Mouse (Mus musculus) gastrocnemius, postnatal 10 days (tissue): ENCODE measurements around the gene Ddx27. TPM values are rescaled to one million over a fixed set of nuclear protein-coding genes. Genes with fewer than 3 reads are reported as not detected.
A peak's percentile ranks its signal among the peaks of the same experiment; 100 is the strongest.

Experiments used
- DNase-seq: peaks from one replicate; pipeline ENCODE4 v3.0.0; 2021; ENCODE audit warnings: mixed read lengths
- total RNA-seq, 2 experiments: library from RNA; stranded (reverse); gene quantifications; 2 replicates each; pipeline ENCODE4 v1.2.3; 2021

The Ddx27 gene
- total RNA-seq, 2 experiments from 2014 or later, result 11.9 to 16.9 TPM

- no peak for DNase-seq
These were observed 13.6 kb downstream of the Ddx27 start for GRCm38 (mm10) chr2:167028553-167028952.

- no peak for DNase-seq
These were observed 15.5 kb downstream of the Ddx27 start for GRCm38 (mm10) chr2:167030507-167030906.

- DNase-seq, result no peak
These were observed 22.7 kb downstream of the Ddx27 start for GRCm38 (mm10) chr2:167037710-167038109.

GRCm38 (mm10) chr2:167038297-167038696 is 23.3 kb downstream of the Ddx27 start:
- no peak for DNase-seq

DNA sequence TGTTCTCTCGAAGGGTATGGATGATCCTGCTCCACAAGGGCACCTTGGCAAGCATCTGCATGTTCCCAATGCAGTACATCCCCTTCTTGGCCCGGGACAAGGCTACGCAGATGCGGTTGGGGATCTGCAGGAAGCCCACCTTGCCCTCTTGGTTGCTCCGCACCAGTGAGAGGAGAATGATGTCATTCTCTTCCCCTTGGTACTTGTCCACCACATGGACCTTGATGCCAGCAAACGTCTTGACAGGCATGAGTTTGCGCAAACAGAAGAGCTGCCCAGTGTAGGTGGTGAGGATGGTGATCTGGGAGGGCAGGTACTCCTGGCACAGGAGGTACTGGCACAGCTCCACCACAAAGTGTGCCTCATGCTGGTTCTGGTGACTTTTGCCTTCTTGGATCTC is 23.7 kb downstream of the Ddx27 start:
- DNase-seq, result no peak

GRCm38 (mm10) chr2:167039386-167039785 is 24.4 kb downstream of the Ddx27 start:
- no peak for DNase-seq

DNA sequence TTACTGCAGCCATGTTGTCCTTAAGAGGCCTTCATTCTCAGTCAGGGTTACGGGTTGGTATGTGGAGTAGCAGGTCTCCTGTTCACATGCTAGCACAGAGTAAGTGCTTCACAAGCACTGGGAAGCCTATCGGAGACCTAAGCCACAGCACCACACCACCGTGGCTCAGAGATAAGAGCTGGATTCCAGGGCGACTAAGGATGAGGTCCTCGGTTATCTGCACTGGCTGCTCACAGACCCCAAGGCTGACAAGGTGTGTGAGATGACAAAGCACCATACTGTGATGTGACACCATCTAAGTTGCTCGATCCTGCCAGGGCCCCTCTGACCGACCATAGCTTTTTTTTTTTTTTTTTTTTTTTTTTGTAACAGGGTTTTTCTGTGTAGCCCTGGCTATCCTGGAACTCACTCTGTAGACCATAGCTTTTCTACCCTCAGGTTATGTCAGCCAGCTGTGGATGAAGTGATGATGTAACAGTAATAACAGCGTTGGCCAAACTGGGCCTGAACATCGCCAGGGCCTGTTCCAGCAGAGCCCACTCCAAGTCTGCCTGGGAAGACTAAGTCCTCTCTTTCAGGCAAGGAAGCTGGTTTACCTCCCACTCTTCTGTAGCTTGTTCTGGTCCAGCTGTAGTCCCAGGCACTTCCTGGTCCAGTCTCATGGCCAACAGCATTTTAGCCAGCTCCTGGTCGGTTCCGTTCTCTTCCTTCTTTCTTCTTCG is 28.6 kb downstream of the Ddx27 start:
- no peak for DNase-seq

DNA sequence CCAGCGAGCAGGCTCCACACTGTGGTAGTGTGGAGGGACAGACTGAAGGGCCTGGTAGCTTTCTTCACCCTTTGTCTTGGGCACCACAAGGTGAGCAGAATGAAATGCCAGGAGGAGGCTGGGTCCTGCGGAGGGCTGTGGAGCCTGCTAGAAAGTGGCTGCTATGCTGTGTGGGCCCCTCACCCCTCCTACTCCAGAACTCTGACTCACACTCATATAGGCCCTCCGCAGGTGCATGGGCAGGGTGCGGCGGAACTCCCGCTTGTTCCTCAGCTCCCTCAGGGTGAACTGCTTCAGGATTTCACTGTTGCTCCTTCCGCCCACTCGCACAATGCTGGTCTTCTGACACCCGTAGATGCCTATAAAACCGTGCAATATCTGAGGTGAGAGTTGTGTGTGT is 33.2 kb downstream of the Ddx27 start:
- no peak for DNase-seq

- DNase-seq, result no peak
These were observed 33.8 kb downstream of the Ddx27 start for GRCm38 (mm10) chr2:167048698-167049358.

DNA sequence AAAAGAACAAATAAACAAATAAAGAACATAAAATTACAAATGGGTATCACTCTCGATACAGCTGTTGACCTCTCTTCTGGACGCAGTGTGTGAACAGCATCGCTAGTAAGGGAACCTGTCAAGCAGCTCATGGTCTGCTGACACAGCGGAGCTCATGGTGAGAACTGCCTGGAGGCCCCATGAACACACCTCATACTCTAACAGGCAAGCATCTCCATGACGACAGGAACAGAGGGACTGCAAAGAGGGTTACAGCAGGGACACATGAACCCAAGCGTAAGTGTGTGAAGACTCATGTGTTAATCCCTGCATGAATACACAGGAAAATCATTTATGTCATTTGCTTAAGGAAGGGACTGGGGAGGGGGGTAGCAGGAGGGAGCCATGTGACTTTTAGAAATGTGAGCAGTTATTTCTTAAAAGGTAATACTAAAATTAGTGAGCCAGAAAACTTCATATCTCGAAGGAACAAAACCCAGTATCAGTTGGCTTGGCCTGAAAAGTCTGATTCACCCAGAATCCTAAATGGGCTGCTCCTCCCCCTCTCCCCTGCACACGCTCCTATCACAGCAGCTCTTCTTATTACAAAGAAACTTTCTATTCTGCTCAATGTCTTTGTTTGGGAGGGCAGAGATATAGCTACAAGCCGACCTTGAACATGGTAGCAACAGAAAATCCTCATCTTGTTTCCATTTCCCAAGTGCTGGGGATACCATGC is 38.3 kb downstream of the Ddx27 start:
- DNase-seq, result no peak

GRCm38 (mm10) chr2:167055386-167055785 is 40.4 kb downstream of the Ddx27 start:
- peak; percentile 61 for DNase-seq

GRCm38 (mm10) chr2:167056210-167056941 is 41.4 kb downstream of the Ddx27 start:
- no peak for DNase-seq

DNA sequence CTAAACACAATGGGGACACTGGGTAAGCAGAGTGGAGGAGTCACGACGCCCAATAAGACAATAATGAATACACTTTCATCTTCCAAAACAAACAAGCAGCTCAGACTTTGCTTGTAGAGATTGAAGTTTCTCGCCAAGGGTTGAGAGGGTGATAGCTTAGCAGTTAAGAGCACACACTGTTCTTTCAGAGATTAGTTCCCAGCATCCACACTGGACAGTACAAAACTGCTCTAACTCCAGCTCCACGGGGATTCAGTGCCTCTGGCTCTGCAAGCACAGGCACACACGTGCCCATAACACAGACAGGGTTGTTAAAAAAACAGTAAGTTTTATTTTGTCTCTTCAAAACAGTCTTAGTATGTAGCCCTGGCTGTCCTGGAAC is 41.9 kb downstream of the Ddx27 start:
- DNase-seq, result no peak

DNA sequence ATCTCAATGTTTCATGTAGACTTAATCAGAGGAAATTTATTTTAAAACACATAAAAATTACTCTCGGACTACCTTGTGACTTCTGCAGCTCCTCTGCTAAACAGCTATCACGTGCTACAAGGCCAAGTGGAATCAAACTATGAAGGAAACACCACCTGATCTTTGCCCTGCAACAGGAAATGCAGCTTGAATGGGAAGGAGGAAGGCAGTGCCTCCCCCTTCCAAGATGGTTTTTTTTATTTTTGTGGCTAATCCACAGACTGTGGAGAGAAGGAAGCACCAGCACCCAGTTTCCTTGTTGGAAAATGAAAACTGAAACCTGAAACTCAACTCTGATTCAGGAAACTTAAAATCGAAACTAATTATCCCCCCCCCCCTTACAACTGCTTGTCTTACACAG is 43.2 kb downstream of the Ddx27 start:
- no peak for DNase-seq

DNA sequence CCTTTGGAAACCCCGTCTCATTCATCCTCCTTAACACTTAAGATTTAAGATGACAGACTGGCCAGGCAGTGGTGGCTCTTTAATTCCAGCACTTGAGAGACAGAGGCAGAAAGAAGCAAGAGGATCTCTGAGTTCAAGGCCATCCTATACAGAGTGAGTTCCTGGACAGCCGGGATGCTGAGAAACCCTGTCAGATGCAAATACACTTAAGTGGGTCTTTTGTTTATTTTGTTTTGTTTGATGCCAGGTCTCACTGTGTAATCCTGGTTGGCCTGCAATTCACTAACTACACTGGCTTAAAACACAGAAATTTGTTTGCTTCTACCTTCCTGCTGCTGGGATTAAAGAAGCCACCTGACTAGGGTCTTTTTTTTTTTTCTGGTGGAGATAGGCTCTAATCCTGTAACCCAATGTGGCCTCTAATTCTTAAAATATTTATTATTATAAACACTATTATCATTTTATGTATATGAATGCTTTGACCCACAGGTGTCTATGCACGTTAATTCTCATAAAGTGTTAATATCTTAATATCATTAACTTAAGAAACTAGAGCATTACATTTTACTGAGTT is 43.9 kb downstream of the Ddx27 start:
- no peak for DNase-seq

GRCm38 (mm10) chr2:167059536-167059935 is 44.5 kb downstream of the Ddx27 start:
- DNase-seq, result no peak

DNA sequence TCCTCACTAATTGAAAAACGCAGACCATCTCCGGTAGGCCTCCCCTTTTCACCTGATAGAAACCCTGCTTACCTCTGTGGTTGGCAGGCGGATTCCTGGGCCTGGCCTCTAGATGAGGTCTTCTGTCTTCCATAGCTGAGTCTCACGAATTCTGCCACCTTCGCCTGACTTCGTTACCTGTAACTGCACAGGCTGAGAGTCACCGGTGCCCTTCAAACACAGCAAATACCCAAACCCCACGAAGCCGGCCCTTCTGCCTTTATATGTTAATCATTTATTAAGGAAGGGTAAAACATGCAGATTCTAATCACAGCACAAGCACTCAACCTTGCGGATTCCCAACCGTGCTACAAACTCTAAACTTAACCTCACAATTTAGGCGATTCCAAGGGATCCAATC is 45.0 kb downstream of the Ddx27 start:
- DNase-seq, result no peak

DNA sequence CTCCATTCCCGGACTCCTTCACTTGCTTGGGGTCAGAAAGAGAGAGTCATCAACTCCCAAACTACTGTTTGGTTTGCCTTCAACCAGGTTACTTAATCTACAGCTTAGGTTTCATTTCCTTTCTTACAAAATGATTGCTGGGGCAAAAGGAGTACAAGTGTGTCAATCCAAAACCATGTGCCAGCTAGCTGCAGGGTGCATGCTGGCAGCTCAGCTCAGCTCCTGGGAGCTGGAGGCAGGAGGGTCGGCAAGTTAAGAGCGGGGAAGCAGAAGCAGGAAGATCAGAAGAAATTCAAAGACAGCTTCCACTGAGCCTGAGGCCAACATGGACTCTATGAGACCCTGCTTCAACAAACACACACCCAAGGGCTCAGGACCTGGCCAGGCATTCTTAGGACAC is 45.4 kb downstream of the Ddx27 start:
- no peak for DNase-seq

- DNase-seq, result no peak
These were observed 45.8 kb downstream of the Ddx27 start for GRCm38 (mm10) chr2:167060761-167061160.

DNA sequence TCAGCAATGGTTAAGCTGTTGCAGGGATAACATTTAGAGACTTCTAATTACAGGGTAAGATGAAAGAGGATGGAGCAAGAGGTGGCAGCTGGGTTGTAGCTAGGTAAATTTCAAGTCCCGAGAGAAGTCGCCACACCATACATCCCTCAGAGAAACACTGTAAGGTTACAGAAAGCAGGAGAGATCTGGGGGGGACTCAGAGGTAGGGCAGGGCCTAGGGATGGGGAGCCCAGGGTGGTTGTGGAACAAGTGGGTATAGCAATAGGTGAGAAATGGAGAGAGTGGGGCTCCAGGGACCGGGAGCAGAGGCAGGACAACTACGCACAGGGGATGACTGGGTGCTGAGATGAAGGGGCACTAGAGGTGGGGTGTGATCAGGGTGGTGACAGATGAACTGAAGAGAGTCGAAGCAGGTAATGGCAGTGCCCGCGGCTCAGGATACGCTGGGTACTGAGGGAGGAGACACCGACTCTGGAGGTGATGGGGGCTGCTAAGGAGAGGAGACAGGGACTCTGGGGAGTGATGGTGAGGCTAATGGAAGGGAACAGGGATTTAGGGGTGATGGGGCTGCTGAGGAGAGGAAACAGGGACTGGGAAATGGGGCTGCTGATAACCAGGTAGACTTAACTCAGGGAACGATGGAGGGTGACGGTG is 46.5 kb downstream of the Ddx27 start:
- no peak for DNase-seq

DNA sequence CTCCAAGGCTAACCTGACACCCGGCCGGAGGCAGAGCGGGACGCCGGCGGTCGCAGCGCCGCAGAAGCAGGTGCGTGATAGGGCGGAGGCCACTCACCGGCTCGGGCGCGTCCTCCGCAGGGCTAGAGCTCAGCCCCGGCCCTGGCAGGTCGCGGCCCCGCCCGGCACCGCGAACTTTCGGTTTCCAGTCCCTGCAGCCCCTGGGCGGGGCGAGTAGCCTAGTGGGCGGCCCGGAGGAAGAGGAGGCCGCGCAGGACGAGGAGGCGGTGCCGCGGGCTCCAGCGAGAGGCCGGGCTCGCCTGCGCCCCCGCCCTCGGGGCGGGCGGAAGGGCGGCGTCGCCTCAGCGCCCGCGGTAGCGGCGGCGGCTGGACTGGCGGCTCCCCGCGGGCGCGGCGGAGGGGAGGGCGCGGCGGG is 47.5 kb downstream of the Ddx27 start:
- peak; percentile 91 for DNase-seq
